Mouse (Mus musculus): ENCODE measurements around the gene Hcrtr1.

Hcrtr1 gene

DNA sequence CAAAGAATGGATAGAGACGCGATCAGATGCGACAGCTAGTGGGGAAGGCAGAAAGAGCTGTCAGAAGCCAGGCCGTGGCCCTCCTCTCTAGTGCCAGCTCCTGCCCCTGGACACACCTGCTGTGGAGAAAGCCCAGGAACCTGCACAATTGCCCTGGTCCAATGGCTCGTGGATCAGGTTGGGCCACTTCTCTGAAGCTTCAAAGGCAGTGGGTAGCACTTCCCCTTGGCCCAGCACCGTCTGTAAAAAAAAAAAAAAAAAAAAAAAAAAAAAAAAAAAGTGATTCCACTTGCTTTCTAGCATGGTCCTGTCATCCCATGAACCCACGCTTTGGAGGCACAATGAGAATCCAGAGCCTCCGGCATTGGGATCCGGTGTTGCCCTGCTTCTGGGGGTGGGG, 28.7 kb upstream of the Hcrtr1 start:
- DNase-seq (ENCODE audit: low spot score) = no peak

DNA sequence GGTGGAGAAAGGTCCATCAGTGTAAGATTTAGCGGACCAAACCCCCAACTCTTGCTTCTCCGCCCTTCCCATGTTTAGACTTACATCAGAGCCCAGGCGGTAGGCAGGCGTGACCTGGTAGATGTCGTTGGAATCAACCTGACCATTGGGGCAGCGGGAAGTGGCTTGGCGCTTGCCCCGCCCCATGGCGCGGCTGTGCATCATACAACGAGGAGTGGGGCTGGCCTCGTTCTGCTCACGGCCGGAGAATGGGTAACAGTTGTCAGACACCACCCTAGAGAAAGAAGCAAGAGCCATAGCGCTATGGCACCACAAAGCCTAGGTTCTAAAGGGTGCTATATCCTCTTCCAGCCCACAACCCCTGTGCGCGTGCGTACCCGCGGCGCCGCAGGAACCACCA, 28.2 kb upstream of the Hcrtr1 start:
- DNase-seq (ENCODE audit: low spot score) = no peak

DNA sequence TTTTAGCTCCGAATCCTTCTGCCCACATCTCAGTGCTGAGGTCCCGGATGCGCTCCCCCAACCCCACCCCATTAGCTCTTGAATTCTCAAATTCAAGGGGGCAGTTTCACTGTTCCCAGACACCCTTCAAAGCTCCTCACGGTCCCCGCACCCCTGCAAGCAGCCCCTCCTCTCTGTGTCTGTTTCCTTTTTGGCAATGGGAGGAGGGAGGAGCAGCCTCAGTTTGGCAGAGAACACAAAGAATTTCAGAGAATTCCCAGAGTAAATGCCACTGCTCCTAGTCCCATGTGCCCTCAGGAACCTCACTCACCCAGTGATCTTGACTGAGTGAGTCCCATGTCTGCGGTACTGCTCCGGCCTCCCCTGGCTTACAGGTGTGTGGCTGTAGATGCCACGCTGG, 27.4 kb upstream of the Hcrtr1 start:
- no peak for DNase-seq (ENCODE audit: low spot score)

DNA sequence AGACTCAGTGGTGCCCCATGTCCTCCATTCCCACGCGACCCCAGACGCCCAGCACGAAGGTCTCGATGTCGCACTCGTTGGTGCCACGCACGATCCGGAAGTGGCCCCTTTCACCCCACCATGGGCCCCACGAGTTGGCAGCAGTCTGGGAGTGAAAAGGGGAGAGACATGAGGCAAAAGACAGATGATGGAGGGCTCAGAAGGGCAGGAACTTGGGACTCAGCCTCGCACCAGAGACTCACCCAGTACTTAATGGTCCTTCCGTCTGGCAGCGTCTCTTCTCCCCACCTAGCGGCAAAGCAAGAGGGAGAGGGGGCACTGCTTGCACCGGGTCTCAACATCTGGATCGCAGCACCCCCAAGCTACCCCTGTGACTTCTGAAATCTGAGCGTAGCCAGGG, 26.9 kb upstream of the Hcrtr1 start:
- DNase-seq (ENCODE audit: low spot score) = no peak

DNA sequence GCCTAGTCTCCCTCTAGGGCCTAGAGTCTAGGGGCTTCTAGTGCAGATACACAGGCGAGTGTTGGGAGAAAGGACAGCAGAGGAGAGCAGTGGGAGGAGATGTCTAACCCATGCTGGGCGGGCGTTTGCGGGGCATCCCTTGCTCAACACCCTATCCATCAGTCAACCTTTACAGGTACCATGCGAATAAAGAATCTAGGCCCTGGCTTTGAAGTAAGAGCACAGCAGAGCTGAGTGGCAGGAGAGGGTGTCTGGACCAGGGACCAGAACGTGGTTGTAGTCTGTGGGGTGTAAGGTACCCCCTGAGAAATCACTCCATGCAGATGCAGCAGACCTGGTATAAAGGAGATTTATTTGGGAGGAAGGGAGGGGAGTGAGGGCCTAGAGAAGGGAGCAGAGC, 25.0 kb upstream of the Hcrtr1 start:
- no peak for DNase-seq (ENCODE audit: low spot score)

DNA sequence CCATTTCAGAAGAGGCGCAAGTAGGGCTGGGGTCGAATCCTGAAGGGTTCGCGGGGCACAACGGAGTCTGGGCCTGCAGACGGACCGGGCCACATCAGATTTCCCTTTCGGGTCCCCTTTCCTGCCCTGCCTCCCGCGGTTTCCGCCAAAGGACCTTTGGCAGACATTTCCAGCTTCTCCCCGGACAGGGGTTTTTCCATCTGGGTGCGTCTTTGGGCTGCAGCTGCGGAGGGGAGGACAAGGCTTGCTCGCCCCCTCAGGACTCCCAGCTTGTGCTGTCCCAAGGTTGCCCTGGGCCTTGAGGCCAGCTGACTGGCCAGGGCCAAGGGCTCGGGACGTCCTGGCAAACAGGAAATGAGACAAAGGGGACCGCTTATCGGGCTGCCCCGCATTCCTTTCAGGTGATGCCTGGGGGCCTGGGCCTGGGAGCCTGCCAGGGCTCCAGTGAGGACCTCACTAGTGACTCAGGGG, 24.3 kb upstream of the Hcrtr1 start:
- DNase-seq (ENCODE audit: low spot score) = no peak

DNA sequence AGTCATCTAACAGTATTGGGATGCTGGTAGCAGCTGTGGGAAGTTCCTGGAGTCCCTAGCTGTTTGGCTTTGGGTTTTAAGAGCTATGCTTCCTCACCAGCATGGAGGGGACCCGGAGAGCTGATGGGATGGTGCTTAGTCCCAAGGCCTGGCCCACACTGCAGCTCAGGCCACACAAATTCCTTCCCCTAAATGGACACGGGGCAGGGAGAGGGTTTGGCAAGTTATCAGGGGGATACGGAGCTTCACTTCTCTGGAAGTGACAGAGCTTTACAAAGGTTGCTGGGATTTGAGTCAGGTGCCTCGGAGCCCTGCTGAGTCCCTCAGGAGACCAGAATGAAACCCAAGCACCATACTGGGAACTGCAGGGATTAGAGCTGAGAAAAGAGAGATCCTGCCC, 22.2 kb upstream of the Hcrtr1 start:
- no peak for DNase-seq (ENCODE audit: low spot score)

DNA sequence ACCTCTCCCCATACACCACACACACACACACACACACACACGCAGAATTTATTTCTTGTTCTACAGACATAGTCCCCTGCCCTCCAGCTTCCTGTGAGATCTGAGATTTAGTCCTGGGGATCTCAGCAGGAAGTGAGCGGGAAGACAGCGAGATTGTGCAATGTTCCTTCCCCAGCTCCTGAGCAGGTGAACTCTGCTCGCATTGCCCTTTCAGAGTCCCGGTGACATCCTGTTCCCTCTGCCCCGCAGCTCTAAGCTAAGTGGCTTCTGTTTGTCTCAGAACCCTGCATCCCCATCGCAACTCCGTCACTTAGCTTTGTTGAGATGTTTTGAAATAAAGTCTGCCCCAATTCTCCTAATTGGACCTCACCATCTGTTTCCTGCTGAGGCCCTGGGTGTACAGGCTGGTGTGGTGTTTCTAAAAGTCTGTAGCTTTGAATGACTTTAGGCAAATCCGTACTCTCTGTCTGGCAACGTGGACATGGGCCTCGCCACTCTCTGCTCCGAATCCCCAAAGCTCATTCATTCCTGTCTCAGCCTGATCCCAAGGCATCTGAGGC, 17.7 kb upstream of the Hcrtr1 start:
- peak; percentile 75 for DNase-seq (ENCODE audit: low spot score)

DNA sequence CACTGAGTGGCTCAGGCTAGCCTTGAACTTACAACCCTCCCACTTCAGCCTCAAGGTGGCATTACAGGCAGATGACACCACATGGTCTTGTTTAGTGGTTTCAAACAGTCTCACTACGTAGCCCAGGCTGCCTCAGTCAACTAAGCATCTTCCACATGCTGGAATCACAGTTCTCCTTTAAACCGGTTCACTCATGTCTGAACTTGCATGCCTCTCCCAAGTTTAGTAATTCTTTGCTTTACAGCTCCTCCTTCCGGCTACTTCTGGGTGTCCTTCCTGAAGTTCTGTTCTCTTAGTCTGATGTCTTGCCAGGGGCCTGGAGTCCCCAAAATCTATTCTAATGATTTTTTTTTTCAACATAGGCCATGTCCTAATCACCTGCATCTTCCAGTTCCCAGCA, 15.1 kb upstream of the Hcrtr1 start:
- DNase-seq (ENCODE audit: low spot score) = no peak

DNA sequence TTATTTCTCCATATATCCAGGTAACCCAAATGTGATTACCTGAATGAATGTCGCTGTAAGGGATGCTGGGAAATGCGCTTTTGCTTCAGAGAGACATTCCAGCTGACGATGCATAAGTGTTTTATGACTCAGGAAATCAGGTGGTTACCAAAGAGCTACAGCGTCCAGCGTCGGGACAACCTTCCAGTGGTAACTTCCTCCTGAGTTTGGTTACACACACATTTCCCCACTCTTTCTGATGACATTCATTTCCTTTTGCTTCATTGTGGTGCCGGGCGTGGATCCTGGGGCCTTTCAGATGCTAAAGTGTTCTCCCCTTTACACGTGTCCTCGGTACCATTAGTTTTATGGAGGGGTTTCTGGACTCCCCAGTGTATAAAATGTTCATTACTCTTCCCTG, 9.2 kb upstream of the Hcrtr1 start:
- DNase-seq (ENCODE audit: low spot score) = no peak

DNA sequence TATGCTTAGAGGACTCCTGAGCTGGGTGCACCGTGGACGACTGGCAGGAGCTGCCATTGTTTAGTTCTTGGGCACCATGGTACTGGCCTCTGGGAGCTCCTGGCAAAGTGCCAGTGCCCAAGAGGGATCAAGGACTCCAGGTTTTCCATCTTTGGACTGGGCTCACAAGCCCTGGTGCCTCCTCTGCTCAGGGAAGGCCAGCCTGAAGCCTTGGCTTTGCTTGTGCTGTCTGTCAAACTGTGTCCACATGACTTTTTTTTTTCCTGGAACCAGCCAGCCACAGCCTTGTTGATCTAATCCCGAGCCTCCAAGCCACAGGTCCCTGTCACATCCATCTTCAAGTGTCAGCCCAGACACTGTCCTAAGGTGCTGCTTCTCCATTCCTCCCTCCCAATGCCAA, 2.6 kb upstream of the Hcrtr1 start:
- DNase-seq (ENCODE audit: low spot score) = no peak

DNA sequence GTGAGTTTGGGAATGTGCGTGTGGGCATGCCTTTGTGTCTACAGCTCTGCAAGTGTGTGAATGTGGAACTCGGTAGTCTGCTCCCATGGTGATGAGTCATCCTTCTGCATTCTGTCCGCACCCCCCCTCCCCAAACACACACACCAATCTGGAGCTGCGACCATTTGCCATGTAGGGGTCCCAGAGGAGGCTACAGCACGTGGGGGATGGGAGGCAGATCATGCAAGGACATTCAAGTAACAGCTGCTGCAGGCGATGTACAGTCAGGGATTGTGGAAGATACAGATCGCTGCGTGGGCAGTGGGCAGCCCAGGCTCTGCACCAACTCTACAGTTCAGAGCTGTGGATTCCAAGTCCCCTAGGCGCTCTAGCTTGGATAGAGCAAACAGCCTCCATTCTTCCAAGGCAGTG, 1.8 kb upstream of the Hcrtr1 start:
- no peak for DNase-seq (ENCODE audit: low spot score)

DNA sequence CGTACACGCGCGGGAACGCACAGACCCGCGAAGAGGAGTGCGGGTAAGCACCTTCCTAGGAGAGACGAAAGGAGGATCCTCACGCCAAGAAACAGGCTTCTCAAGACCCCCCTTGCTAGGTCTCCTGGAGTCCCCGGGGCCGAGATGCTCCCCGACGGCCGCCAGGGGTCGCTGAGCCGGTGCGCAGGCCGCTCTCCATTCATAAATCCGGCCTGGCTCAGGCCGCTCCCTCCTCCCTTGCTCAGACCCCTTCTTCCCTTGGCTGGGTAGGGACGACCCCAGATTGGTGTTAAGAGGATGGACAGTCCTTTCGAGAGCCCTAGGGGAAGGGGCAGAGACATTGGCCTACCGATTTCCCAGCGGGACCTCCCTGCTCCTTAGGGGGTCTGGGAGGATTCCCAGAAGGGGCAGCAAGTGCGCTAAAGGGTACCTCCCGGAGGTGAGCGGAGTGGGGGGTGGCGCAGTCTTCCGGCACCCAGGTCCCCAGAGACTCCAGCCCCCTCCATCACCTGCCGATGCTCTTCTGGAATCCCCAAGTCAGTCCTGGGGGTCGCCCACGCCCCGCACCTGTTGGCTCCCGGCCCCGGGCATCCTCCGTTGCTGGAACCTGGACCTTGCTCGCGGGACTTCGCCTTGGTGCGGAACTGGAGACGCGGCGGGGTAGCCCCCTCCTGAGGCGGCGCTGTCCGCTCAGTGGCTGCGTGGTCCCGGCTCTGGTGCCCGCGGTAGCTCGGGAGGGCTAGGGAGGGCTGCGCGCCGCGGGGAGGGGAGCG, 532 bp downstream of the Hcrtr1 start:
- peak; percentile 68 for DNase-seq (ENCODE audit: low spot score)

DNA sequence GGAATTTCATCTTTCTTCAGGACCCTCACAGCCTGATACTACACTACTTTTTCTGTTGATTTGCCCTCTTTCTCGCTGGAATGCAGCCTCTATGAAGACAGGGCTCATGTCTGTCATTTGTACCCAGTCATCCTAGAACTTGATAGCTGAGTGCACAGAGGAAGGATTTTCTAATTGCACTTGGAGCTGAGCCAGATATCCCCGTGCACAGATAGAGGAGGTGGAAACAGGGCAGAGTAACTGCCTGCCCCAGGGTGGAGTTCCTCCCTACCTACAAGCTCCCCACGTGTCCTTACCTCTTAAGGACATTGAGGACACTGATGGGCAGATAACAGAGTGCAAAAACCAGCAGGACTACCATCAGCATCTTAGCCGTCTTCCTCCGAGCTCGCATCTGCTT, 5.8 kb downstream of the Hcrtr1 start:
- DNase-seq (ENCODE audit: low spot score) = no peak

DNA sequence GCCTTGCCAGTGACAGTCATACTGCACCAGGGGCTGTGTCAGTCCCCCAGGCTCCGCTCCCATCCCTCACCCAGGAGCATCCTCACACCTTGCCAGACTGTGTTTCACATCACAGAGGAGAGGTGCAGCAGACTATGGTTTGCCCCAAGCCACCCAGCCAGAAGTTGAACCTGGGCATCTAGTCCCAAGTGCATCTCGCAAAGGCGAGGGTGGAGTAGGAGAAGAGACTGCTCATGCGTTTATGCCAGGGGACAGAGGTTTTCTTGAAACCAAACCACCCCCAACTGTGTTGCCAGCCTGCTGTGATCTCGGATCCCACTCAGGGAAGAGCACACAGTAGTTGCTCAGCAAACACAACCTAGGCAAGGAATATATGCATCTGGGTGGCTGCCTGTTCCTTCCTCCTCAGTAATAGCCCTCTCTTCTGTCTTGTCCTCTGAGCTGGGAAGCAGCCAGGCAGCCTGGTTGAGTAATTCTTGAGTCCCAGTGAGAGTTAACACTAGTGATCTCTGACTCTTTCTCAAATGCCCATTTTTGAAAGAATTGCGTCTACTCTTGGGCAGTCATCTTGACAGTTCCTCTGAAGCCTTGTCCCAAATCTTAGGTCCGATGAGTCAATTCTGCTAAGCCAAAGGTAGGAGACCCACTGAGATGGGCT, 7.6 kb downstream of the Hcrtr1 start:
- DNase-seq (ENCODE audit: low spot score) = no peak

DNA sequence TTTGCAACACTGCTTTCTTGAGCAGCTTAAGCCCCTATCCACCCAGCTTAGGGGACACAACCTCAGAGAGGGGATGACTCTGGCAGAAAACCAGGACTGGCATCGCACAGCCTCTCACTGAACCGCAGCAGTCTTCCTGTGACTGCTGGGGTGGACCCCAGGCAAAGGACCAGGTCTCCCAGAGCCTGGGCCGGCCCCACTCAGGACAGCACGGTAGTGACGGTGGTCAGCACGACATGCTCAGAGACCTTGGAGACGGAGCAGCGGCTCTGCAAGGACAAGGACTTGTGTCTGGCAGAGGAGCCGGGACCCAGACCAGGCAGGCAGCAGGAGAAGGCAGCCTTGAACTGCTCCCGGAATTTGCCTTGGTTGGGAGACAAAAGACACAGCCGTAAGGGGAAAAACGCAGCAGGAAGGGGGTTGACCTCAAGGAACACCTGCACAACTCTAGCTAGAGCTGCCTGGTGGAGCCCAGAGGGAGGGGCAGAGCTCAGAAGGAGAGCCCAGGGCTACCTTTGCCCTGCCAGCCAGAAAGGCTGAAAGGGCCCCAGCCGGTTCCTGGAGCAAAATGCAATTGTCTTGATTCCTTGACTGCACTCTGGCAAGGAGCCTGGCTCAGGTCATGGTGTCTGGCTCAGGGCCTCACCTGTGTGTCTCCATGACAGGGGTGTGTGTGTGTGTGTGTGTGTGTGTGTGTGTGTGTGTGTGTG, 8.4 kb downstream of the Hcrtr1 start:
- no peak for DNase-seq (ENCODE audit: low spot score)

DNA sequence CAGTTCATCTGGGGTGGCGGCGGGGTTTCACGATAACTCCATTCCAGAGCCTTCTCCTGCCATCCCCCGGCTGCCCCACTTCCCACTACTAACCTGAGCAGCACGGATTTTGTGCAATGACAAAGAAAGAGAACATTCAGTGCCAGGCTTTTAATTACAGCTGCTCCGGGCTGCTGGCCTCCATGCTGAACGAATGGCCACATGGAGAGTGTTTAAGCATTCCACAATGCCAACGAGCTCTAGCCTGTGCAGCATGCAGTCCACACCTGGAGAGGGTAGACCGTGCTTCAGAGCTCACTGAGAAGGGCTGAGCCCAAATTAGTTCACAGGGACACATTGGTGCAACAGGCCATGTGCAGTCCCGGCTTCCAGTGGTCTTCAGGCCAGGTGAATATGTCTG, 9.1 kb downstream of the Hcrtr1 start:
- DNase-seq (ENCODE audit: low spot score) = no peak

DNA sequence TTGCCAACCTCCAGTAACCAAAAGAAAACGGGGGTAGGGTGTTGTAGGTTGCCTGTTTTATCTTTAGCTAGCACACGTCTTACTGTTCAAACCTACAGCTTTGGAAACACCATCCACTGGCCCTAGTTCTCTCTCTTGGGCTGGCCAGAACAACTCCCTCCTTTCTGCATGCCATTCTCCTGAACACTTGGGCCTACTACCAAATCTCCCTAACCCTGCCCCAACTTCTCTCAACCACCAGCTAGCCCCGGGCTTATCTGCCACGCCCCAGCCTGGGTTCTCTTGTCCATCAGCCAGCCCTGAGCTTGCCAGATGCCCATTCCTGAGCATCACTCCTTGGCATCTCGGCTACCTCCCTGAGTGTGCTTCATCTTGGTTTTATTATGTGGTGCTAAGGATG, 10.3 kb downstream of the Hcrtr1 start:
- DNase-seq (ENCODE audit: low spot score) = no peak

DNA sequence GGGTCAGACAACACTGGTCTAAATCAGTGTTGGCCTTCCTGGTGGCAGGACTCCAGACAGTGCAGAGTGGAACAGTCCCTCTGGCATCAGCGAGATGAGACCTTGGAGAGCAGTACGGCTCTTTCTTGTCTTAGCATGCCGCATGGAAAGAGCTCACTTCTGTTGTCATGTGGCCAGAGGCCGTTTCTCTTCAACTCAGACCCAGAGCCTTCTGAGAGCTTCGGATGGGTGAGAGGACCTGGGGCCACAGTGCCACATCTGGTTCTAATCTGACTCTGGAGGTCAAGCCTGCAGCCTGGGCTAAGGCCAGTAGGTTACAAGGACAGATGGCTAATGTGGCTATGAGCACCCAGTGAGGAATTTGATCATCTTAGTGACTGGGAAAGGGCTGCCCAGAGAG, 13.2 kb downstream of the Hcrtr1 start:
- no peak for DNase-seq (ENCODE audit: low spot score)

DNA sequence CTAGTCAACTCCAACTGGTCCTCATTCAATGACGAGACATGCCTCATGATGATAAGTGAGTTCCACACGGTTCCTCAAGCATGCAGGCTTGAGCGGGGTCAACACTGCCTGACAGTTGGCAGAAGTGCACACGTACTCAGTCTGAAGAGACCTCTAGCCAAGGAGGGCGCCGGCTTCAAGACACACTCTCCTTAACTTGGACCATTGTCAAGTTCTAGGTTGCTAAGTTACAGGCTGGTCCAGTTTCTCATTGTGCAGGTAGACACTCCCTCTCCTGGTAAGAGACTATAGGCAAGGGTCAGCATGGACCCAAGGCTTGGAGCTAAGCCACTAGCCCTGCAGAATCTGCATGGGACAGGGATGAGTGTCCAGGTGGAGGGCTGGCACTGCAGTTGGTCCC, 14.0 kb downstream of the Hcrtr1 start:
- no peak for DNase-seq (ENCODE audit: low spot score)

DNA sequence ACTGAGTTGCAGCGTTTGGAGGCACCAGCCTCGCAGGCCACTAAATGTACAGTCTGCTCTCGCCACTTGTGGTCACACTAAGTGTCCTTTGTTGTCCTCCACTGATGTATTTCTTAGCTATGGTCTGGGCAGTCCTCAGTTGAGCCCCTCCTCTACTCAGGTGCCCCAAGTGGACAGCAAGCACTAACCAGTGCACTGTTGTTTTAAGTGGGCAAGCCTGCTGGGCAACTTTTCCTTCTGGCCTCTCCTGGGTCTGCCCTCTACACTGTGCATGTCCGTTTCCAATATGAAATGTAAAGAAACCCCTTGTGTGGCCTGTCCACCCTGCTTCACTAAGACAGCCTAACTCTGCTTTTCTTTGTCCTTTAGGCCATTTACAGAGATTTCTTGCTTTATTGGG, 15.0 kb downstream of the Hcrtr1 start:
- no peak for DNase-seq (ENCODE audit: low spot score)

DNA sequence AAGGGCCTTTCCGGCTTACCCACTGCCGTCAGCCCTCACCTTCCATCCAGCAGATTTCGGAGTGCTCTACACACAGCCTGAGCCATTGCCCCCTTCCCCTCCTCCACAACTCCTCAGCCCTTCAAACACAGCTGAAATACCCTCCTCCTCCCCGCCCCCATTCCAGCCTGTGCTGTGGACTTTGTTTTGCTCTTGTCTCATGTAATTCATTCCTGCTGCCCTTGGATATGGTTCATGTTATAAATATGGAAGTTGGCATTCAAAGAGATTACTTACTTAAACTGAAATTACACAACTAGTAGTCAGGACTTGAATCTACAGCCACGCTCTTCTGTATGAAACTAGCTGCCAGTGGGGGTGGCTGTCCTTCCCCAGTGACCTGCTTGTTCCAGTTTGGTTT, 16.1 kb downstream of the Hcrtr1 start:
- DNase-seq (ENCODE audit: low spot score) = no peak

DNA sequence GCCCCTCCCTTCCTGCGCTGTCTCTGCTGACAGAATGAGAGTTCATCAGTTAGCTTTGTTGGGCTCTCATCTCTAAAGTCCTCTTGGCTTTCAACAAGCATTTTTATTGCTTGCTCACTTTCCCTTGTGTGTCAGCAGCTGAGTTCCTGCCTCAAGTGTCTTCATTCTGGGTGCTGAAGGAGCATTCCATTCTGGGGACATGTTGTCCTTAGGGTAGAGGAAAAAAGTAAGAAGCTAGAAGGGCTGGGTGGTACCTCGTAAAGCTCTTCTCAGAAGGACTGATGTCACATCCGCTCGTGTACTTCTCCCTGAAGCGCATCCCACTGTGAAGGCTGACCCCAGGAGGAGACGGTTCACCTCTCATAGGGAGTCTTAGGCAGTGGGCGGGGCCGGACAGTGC, 17.6 kb downstream of the Hcrtr1 start:
- DNase-seq (ENCODE audit: low spot score) = no peak
